Mouse (Mus musculus): Measurements from ENCODE around the gene Mettl7a1. TPM values are rescaled to one million over a fixed set of nuclear protein-coding genes. Genes with fewer than 3 reads are reported as not detected.
"Not testable (repeated sequence)": the region's sequence is repeated elsewhere in the genome, so short reads cannot be mapped to it uniquely, and the experiment has no call there.

Gene Mettl7a1
- total RNA-seq, 1 experiment: 11.6 TPM

- Histone ChIP-seq H3K4me1 (ENCODE audit: control insufficient read depth in 2 of 2, insufficient read depth in 2 of 2, low read length in 2 of 2, poor library complexity in 1 of 2) (peaks cover 18 to 23% of the 10 kb centered on the region in 2 experiments), H3K36me3 (ENCODE audit: control insufficient read depth, insufficient read depth, low read length, poor library complexity, severe bottlenecking) (peaks cover 24% of the 10 kb centered on the region), H3K27ac (ENCODE audit: insufficient read depth, low read depth, low read length, poor library complexity, severe bottlenecking) (peak overlapping the region; percentile 95), H3K9me3 (ENCODE audit: control insufficient read depth, insufficient read depth, low read depth, low read length) (peaks cover 7% of the 10 kb centered on the region), H3K4me3 (ENCODE audit: insufficient read depth in 1 of 2, low read depth in 1 of 2, low read length in 2 of 2, poor library complexity in 1 of 2, severe bottlenecking in 1 of 2) (peak overlapping the region in 1 of 2 experiments; percentile 29; a peak in 1 of 4 replicates), H3K9ac (ENCODE audit: insufficient read depth, low read depth, low read length, poor library complexity, severe bottlenecking) (peak overlapping the region; percentile 12; the same call in 1 of the 2 replicates)
- in situ Hi-C loops (cut with MboI; ENCODE audit: low sequenced_read_pairs in 2 of 2, unreplicated experiment in 2 of 2): no loop called here
- no peak for DNase-seq (ENCODE audit: low read depth, low spot score)
- TF ChIP-seq CHD2 (IDR thresholded peaks at IDR 0.05; ENCODE audit: low read depth, low read length) (no peak), MAFK (IDR thresholded peaks at IDR 0.05; ENCODE audit: insufficient read depth, low read depth, low read length) (no peak), HCFC1 (IDR thresholded peaks at IDR 0.05; ENCODE audit: borderline replicate concordance, insufficient read depth, low read length) (no peak), ZNF384 (IDR thresholded peaks at IDR 0.05; ENCODE audit: low read depth, low read length) (no peak), ZC3H11A (IDR thresholded peaks at IDR 0.05; ENCODE audit: borderline replicate concordance, low read depth, low read length) (no peak)
Observed at GRCm38 (mm10) chr15:100263246-100263905, 40.6 kb upstream of the Mettl7a1 start.

- peaks cover 18% of the 10 kb centered on the region for H3K36me3 ChIP-seq (ENCODE audit: control insufficient read depth, insufficient read depth, low read length, poor library complexity, severe bottlenecking)
- in situ Hi-C loops (cut with MboI; ENCODE audit: low sequenced_read_pairs in 2 of 2, unreplicated experiment in 2 of 2): no loop called here
- no peak overlapping the region; the same call in 1 of the 2 replicates for H3K27ac ChIP-seq (ENCODE audit: insufficient read depth, low read depth, low read length, poor library complexity, severe bottlenecking)
- H3K4me3 ChIP-seq (ENCODE audit: insufficient read depth in 1 of 2, low read depth in 1 of 2, low read length in 2 of 2, poor library complexity in 1 of 2, severe bottlenecking in 1 of 2): no peak overlapping the region
- no peak overlapping the region for H3K9ac ChIP-seq (ENCODE audit: insufficient read depth, low read depth, low read length, poor library complexity, severe bottlenecking)
- TF ChIP-seq ZNF384 (IDR thresholded peaks at IDR 0.05; ENCODE audit: low read depth, low read length): no peak
- TF ChIP-seq HCFC1 (IDR thresholded peaks at IDR 0.05; ENCODE audit: borderline replicate concordance, insufficient read depth, low read length): no peak
- no peak for TF ChIP-seq ZC3H11A (IDR thresholded peaks at IDR 0.05; ENCODE audit: borderline replicate concordance, low read depth, low read length)
- no peak for TF ChIP-seq MAFK (IDR thresholded peaks at IDR 0.05; ENCODE audit: insufficient read depth, low read depth, low read length)
- no peak for TF ChIP-seq CHD2 (IDR thresholded peaks at IDR 0.05; ENCODE audit: low read depth, low read length)
- H3K9me3 ChIP-seq (ENCODE audit: control insufficient read depth, insufficient read depth, low read depth, low read length): peaks cover 7% of the 10 kb centered on the region
- no peak for DNase-seq (ENCODE audit: low read depth, low spot score)
- H3K4me1 ChIP-seq (ENCODE audit: control insufficient read depth in 2 of 2, insufficient read depth in 2 of 2, low read length in 2 of 2, poor library complexity in 1 of 2): peaks cover 11 to 16% of the 10 kb centered on the region in 2 experiments
Observed at GRCm38 (mm10) chr15:100265586-100266325, 38.2 kb upstream of the Mettl7a1 start.

GRCm38 (mm10) chr15:100268916-100269315 lies 35.0 kb upstream of the Mettl7a1 start:
- Histone ChIP-seq H3K4me1 (ENCODE audit: control insufficient read depth in 2 of 2, insufficient read depth in 2 of 2, low read length in 2 of 2, poor library complexity in 1 of 2) (no peaks in the 10 kb centered on the region; a peak in 1 of 4 replicates), H3K36me3 (ENCODE audit: control insufficient read depth, insufficient read depth, low read length, poor library complexity, severe bottlenecking) (peaks cover 11% of the 10 kb centered on the region; the same call in 1 of the 2 replicates), H3K27ac (ENCODE audit: insufficient read depth, low read depth, low read length, poor library complexity, severe bottlenecking) (peak overlapping the region; percentile 99), H3K9me3 (ENCODE audit: control insufficient read depth, insufficient read depth, low read depth, low read length) (peaks cover 7% of the 10 kb centered on the region), H3K9ac (ENCODE audit: insufficient read depth, low read depth, low read length, poor library complexity, severe bottlenecking) (no peak overlapping the region), H3K4me3 (ENCODE audit: insufficient read depth in 1 of 2, low read depth in 1 of 2, low read length in 2 of 2, poor library complexity in 1 of 2, severe bottlenecking in 1 of 2) (no peak overlapping the region)
- TF ChIP-seq ZC3H11A (IDR thresholded peaks at IDR 0.05; ENCODE audit: borderline replicate concordance, low read depth, low read length) (no peak), HCFC1 (IDR thresholded peaks at IDR 0.05; ENCODE audit: borderline replicate concordance, insufficient read depth, low read length) (no peak), MAFK (IDR thresholded peaks at IDR 0.05; ENCODE audit: insufficient read depth, low read depth, low read length) (no peak), ZNF384 (IDR thresholded peaks at IDR 0.05; ENCODE audit: low read depth, low read length) (no peak), CHD2 (IDR thresholded peaks at IDR 0.05; ENCODE audit: low read depth, low read length) (no peak)
- in situ Hi-C loops (cut with MboI; ENCODE audit: low sequenced_read_pairs in 2 of 2, unreplicated experiment in 2 of 2): no loop called here
- no peak for DNase-seq (ENCODE audit: low read depth, low spot score)

DNA sequence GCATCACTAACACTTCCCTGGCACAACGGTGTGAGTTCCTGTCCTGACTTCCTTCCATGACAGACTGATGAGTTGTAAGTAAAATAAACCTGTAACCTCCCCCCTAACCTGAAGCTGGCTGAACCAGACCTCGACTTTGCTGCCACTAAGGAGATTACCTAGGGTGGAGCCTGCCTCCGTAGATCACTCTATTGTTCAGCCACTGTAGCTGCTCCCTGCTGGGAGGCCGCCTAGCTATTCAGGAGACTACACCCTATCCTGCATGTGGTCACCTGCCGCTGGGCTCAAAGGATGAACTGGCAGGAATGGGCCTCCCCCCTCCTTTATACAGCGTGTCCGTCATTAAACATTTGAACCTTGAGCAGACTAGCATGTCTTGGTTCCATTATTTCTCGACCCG lies 34.2 kb upstream of the Mettl7a1 start:
- peak; percentile 93 for DNase-seq (ENCODE audit: low read depth, low spot score)
- Histone ChIP-seq H3K4me3 (ENCODE audit: insufficient read depth in 1 of 2, low read depth in 1 of 2, low read length in 2 of 2, poor library complexity in 1 of 2, severe bottlenecking in 1 of 2) (peak overlapping the region; percentile 73 to 82), H3K27ac (ENCODE audit: insufficient read depth, low read depth, low read length, poor library complexity, severe bottlenecking) (peak overlapping the region; percentile 99), H3K36me3 (ENCODE audit: control insufficient read depth, insufficient read depth, low read length, poor library complexity, severe bottlenecking) (peaks cover 11% of the 10 kb centered on the region; the same call in 1 of the 2 replicates), H3K9ac (ENCODE audit: insufficient read depth, low read depth, low read length, poor library complexity, severe bottlenecking) (peak overlapping the region; percentile 94), H3K9me3 (ENCODE audit: control insufficient read depth, insufficient read depth, low read depth, low read length) (peaks cover 7% of the 10 kb centered on the region), H3K4me1 (ENCODE audit: control insufficient read depth in 2 of 2, insufficient read depth in 2 of 2, low read length in 2 of 2, poor library complexity in 1 of 2) (no peaks in the 10 kb centered on the region; a peak in 1 of 4 replicates)
- TF ChIP-seq CHD2 (IDR thresholded peaks at IDR 0.05; ENCODE audit: low read depth, low read length): no peak
- TF ChIP-seq ZC3H11A (IDR thresholded peaks at IDR 0.05; ENCODE audit: borderline replicate concordance, low read depth, low read length): no peak
- TF ChIP-seq ZNF384 (IDR thresholded peaks at IDR 0.05; ENCODE audit: low read depth, low read length): no peak
- TF ChIP-seq HCFC1 (IDR thresholded peaks at IDR 0.05; ENCODE audit: borderline replicate concordance, insufficient read depth, low read length): no peak
- TF ChIP-seq MAFK (IDR thresholded peaks at IDR 0.05; ENCODE audit: insufficient read depth, low read depth, low read length): no peak
- in situ Hi-C loops (cut with MboI; ENCODE audit: low sequenced_read_pairs in 2 of 2, unreplicated experiment in 2 of 2): no loop called here

GRCm38 (mm10) chr15:100270609-100271008 lies 33.3 kb upstream of the Mettl7a1 start:
- in situ Hi-C loops (cut with MboI; ENCODE audit: low sequenced_read_pairs in 2 of 2, unreplicated experiment in 2 of 2); DNase-seq (ENCODE audit: low read depth, low spot score); H3K4me1 ChIP-seq (ENCODE audit: control insufficient read depth in 2 of 2, insufficient read depth in 2 of 2, low read length in 2 of 2, poor library complexity in 1 of 2); H3K9me3 ChIP-seq (ENCODE audit: control insufficient read depth, insufficient read depth, low read depth, low read length); H3K36me3 ChIP-seq (ENCODE audit: control insufficient read depth, insufficient read depth, low read length, poor library complexity, severe bottlenecking): not testable (repeated sequence)
- Histone ChIP-seq H3K4me3 (ENCODE audit: insufficient read depth in 1 of 2, low read depth in 1 of 2, low read length in 2 of 2, poor library complexity in 1 of 2, severe bottlenecking in 1 of 2) (peak overlapping the region; percentile 73 to 82), H3K9ac (ENCODE audit: insufficient read depth, low read depth, low read length, poor library complexity, severe bottlenecking) (peak overlapping the region; percentile 94), H3K27ac (ENCODE audit: insufficient read depth, low read depth, low read length, poor library complexity, severe bottlenecking) (peak overlapping the region; percentile 99)
